Mouse (Mus musculus) C2C12 (cell line): ENCODE data around the gene Hoxc9. TPM values are rescaled to one million over a fixed set of nuclear protein-coding genes. Genes with fewer than 3 reads are reported as not detected.
A peak's percentile ranks its signal among the peaks of the same experiment; 100 is the strongest.

Source experiments
- H3K27me3 ChIP-seq: one replicate; pipeline ENCODE4 v1.6.1; 2011; ENCODE audit not compliant: control insufficient read depth, insufficient read depth, insufficient read length
- H3K36me3 ChIP-seq: one replicate; pipeline ENCODE4 v1.6.1; 2011; ENCODE audit not compliant: control insufficient read depth, insufficient read depth
- H3K4me3 ChIP-seq: one replicate; pipeline ENCODE4 v1.5.1; 2011; ENCODE audit warnings: mild to moderate bottlenecking, control low read depth; ENCODE audit not compliant: poor library complexity, insufficient read depth, severe bottlenecking
- H3K79me2 ChIP-seq: one replicate; pipeline ENCODE4 v1.6.1; 2011; ENCODE audit not compliant: control insufficient read depth, insufficient read depth
- H3K79me3 ChIP-seq: one replicate; pipeline ENCODE4 v1.6.1; 2011; ENCODE audit warnings: low read depth, control low read depth
- H3ac ChIP-seq: one replicate; pipeline ENCODE3; 2011; ENCODE audit warnings: low read depth; ENCODE audit not compliant: control insufficient read depth, insufficient read length
- CEBPB ChIP-seq: IDR thresholded peaks from one replicate; pipeline ENCODE4 v1.6.1; 2011; ENCODE audit warnings: low read depth, mild to moderate bottlenecking, control low read depth, moderate library complexity
- CTCF ChIP-seq: IDR thresholded peaks from one replicate; pipeline ENCODE4 v1.5.1; 2011; ENCODE audit not compliant: control insufficient read depth, insufficient read depth, insufficient read length
- FOSL1 ChIP-seq: IDR thresholded peaks from one replicate; pipeline ENCODE4 v1.8.0; 2011; ENCODE audit warnings: mild to moderate bottlenecking, low read length; ENCODE audit not compliant: poor library complexity, insufficient read depth, severe bottlenecking
- MAX ChIP-seq: IDR thresholded peaks from one replicate; pipeline ENCODE4 v1.6.1; 2011; ENCODE audit warnings: mild to moderate bottlenecking, control low read depth
- MYOD1 ChIP-seq: IDR thresholded peaks from one replicate; pipeline ENCODE4 v1.6.1; 2011; ENCODE audit warnings: low read depth; ENCODE audit not compliant: control insufficient read depth, insufficient read length
- MYOG ChIP-seq: IDR thresholded peaks from one replicate; pipeline ENCODE4 v1.6.1; 2011; ENCODE audit not compliant: control insufficient read depth, insufficient read length; ENCODE audit errors: extremely low read depth
- USF1 ChIP-seq: IDR thresholded peaks from one replicate; pipeline ENCODE4 v1.6.1; 2011; ENCODE audit warnings: low read depth, mild to moderate bottlenecking, control low read depth, moderate library complexity
- polyA plus RNA-seq: library from polyadenylated mRNA; unstranded; fragments of >200 nt; fragmentation: generic; extraction: Trizol; gene quantifications from one replicate; pipeline ENCODE4 v1.2.1, GENCODE M21; 2012; ENCODE audit warnings: missing spikeins

The Hoxc9 gene
- polyA plus RNA-seq, 1 experiment, result 9.4 TPM

DNA sequence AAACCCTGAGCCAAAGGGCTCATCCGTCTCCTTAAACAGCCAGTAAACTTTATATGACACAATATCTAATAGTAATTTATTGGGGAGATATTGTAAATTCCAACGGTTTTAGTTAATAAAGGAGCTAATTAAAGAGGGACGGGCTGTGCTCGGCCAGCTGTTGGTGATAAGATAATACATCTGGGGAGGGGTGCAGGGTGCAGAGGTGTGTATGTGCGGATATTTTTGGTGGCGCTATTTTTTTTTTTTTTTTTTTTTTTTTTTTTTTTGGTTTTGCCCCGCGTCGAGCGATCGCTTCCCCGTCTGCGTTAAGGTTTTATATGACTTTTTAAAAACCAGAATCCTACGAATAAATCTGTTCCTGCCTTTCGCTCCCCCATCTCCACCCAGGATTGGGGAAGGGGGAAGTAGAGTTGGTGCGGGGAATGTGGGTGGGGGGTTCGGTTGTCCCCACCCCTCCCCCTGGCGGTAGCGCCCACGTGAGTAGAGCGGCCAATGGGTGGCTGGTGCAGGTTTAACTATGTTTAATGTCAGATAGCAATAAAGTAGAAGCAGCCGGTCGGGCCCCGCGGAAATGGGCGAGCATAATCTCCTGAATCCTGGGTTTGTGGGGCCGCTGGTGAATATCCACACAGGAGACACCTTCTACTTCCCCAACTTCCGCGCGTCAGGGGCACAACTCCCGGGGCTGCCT, 39.8 kb upstream of the Hoxc9 start, which contains the start of gene Hoxc12:
Hoxc12 (plus strand) TSS at position 479 of the 694 bp plus-strand sequence.
- no peaks in the 10 kb centered on the region for H3K27me3 ChIP-seq
- H3K79me3 ChIP-seq, result no peaks in the 10 kb centered on the region
- H3ac ChIP-seq, result no peak within 1 kb of the TSS
- no peaks in the 10 kb centered on the region for H3K36me3 ChIP-seq
- no peak within 1 kb of the TSS for H3K4me3 ChIP-seq
- no peaks in the 10 kb centered on the region for H3K79me2 ChIP-seq
- TF ChIP-seq USF1 (peak; percentile 86), MYOG (no peak), CTCF (no peak), FOSL1 (no peak), MYOD1 (no peak), CEBPB (no peak)

DNA sequence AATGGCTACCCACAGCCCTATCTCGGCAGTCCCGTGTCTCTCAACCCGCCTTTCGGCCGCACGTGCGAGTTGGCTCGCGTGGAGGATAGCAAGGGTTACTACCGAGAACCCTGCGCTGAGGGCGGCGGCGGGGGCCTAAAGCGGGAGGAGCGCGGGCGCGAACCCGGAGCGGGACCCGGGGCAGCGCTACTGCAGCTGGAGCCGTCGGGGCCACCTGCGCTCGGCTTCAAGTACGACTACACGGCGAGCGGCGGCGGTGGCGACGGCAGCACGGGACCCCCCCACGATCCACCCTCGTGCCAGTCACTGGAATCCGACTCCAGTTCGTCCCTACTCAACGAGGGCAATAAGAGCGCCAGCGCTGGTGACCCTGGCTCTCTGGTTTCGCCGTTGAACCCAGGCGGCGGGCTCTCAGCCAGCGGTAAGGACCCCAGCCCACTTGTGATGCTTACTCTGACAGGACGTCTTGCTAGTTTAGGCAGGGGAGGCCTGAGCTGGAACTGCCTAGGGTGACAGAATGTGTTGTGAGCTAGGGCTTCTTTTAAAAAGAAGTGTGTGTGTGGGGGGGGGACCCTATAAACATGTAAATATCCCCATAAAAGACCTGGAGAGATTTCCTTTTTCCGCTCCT, 39.1 kb upstream of the Hoxc9 start:
- no peak overlapping the region for H3ac ChIP-seq
- no peaks in the 10 kb centered on the region for H3K79me2 ChIP-seq
- no peak overlapping the region for H3K4me3 ChIP-seq
- no peaks in the 10 kb centered on the region for H3K36me3 ChIP-seq
- no peaks in the 10 kb centered on the region for H3K79me3 ChIP-seq
- TF ChIP-seq CTCF (no peak), MYOG (no peak), FOSL1 (no peak), MAX (no peak), MYOD1 (no peak), USF1 (no peak), CEBPB (no peak)
- no peaks in the 10 kb centered on the region for H3K27me3 ChIP-seq

- H3K36me3 ChIP-seq, result no peaks in the 10 kb centered on the region
- no peaks in the 10 kb centered on the region for H3K79me3 ChIP-seq
- no peaks in the 10 kb centered on the region for H3K27me3 ChIP-seq
- no peaks in the 10 kb centered on the region for H3K79me2 ChIP-seq
- no peak overlapping the region for H3ac ChIP-seq
- H3K4me3 ChIP-seq, result no peak overlapping the region
- no peak for TF ChIP-seq MAX
- no peak for TF ChIP-seq MYOD1
- TF ChIP-seq USF1, result no peak
- TF ChIP-seq MYOG, result no peak
- TF ChIP-seq FOSL1, result no peak
- no peak for TF ChIP-seq CEBPB
- no peak for TF ChIP-seq CTCF
These were observed 36.7 kb upstream of the Hoxc9 start for GRCm38 (mm10) chr15:102939256-102940155.

GRCm38 (mm10) chr15:102942739-102943467, 33.3 kb upstream of the Hoxc9 start:
- Histone ChIP-seq H3K4me3 (peak overlapping the region; percentile 60), H3K79me2 (peaks cover 2% of the 10 kb centered on the region), H3K79me3 (peaks cover 2% of the 10 kb centered on the region), H3K27me3 (no peaks in the 10 kb centered on the region), H3ac (peak overlapping the region; percentile 91), H3K36me3 (no peaks in the 10 kb centered on the region)
- TF ChIP-seq CEBPB (no peak), USF1 (no peak), MYOG (no peak), MYOD1 (no peak), MAX (peak; percentile 64), CTCF (peak; percentile 95), FOSL1 (no peak)

DNA sequence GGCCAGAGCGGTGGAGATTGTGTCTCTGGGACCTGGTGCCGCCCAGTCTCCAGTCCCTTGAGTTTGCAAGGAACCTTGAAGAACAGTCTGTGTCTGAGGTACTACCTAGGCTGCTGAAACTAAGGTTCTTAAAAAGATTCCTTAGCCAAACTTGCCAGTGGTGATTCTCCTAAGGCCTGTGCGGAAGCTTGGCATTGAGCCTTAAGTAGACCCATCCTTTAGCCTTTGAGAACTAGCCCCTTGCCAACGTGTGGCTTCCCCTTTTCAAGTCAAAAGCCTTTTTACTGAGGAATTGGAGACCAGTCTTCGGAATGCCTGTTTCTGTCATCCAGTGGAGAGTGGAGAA, 32.8 kb upstream of the Hoxc9 start:
- Histone ChIP-seq H3K79me2 (peaks cover 8% of the 10 kb centered on the region), H3K4me3 (peak overlapping the region; percentile 60), H3ac (peak overlapping the region; percentile 91), H3K27me3 (no peaks in the 10 kb centered on the region), H3K79me3 (peaks cover 7% of the 10 kb centered on the region), H3K36me3 (no peaks in the 10 kb centered on the region)
- TF ChIP-seq MYOD1, result no peak
